Mouse (Mus musculus) telencephalon, adult 2 months (tissue): ENCODE data around the gene Ppfia1.

Source experiments
- DNase-seq: peaks from one replicate; pipeline ENCODE4 v3.0.0-alpha.2; 2011; ENCODE audit warnings: low read depth, low spot score

The Ppfia1 gene

DNA sequence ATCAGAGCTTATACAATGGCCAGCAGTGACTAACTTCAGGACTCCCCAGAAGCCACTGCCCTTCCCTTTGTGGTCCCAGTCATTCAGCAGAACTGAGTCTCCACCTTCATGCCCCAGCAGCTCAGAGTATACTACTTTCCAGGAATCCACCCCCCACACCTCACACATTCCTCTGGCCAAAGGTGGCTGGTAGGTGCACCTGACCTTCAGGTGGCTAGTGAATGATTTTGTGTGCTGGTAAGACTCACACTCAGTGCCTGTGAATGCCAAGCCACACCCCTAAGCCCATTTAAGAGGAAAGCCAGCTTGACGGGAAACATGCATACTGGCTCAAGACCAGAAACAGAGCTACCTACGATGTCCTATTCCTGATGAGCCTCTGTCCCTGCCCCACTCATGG is 120.6 kb downstream of the Ppfia1 start:
- no peak for DNase-seq

DNA sequence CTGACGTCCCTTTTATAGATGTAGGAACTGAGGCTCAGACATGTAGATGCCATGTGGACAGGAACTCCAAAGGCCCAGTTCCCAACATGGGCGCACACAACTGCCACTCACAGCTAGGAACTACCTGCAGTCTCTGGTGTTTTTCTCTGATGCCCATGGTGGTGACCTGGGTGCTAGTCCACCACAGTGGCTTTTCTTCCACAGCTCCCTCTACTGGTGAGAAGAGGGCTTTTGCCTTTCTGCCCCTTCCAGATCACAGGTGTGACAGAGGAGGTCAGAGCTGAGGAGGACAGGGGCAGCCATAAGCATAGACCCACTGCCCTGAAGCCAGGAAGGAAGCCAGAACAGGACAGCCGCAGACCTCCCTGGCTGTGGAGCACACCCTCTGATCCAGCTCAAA is 126.1 kb downstream of the Ppfia1 start:
- DNase-seq: no peak
